In the genomic region with DNA sequence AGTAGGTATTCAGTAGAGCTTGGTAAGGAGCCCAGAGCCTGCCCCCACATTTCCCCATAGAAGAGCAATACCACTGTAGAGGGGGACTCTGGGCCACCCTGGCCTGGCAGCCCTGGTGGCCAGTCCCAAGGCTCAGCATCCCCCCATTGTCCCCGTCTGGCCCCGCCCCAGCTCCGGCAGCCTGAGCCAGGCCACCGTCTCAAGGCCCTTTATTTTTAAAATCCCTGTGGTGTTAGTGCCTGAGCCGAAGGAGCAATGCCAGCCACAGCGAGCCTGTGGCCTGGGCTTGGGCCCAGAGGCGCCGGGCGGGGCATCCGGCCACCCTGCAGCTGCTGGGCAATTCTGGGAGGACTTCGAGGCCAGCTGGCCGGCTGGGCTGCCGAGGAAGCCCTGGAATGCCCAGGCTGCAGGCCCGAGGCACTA, we compare ENCODE assay signal across 8 mouse cellular contexts. TPM values are rescaled to one million over a fixed set of nuclear protein-coding genes. Genes with fewer than 3 reads are reported as not detected.
DNase-seq lines count a peak whose midpoint lies in the region; ATAC-seq and TF ChIP-seq lines count a peak whose summit lies in the region.

No protein-coding gene starts in this region.

- TF ChIP-seq CTCF in intestine, postnatal 0 days (IDR thresholded peaks at IDR 0.05; ENCODE audit: low read depth), result no peak

- intact Hi-C loops in left cerebral cortex, postnatal 36 days (cut with DNase I), result no loop called here

- H3K36me3 ChIP-seq in embryonic facial prominence, embryonic 11.5 days (replicated peaks; ENCODE audit: control insufficient read depth, insufficient read depth, low read depth, low read length), result no peaks in the 10 kb centered on the region
- H3K36me3 ChIP-seq in intestine, postnatal 0 days (ENCODE audit: control insufficient read depth, insufficient read depth), result no peaks in the 10 kb centered on the region
- H3K36me3 ChIP-seq in midbrain, embryonic 13.5 days, result no peaks in the 10 kb centered on the region

- H3K9ac ChIP-seq in embryonic facial prominence, embryonic 11.5 days (replicated peaks; ENCODE audit: low read length), result peak overlapping the region; percentile 43
- no peak overlapping the region for H3K9ac ChIP-seq in intestine, postnatal 0 days (ENCODE audit: low read depth, low read length)
- H3K9ac ChIP-seq in midbrain, embryonic 13.5 days (replicated peaks), result peak overlapping the region; percentile 44; the same call in 1 of the 2 replicates

- H3K27me3 ChIP-seq in embryonic facial prominence, embryonic 11.5 days (ENCODE audit: control insufficient read depth, insufficient read depth, low read length), result no peaks in the 10 kb centered on the region
- H3K27me3 ChIP-seq in intestine, postnatal 0 days (replicated peaks; ENCODE audit: control insufficient read depth, insufficient read depth, low read length), result no peaks in the 10 kb centered on the region
- H3K27me3 ChIP-seq in midbrain, embryonic 13.5 days, result peaks cover 2% of the 10 kb centered on the region

- DNase-seq in adrenal gland, postnatal 25 days, result peak; percentile 84
- DNase-seq in embryonic facial prominence, embryonic 11.5 days (ENCODE audit: low spot score), result peak; percentile 59
- DNase-seq in heart, adult 11 months, result peak; percentile 99
- peak; percentile 56 to 61 for DNase-seq in left cerebral cortex, postnatal 36 days (ENCODE audit: low spot score in 2 of 2)
- DNase-seq in testis, postnatal 10 days (ENCODE audit: low spot score), result peak; percentile 82
- DNase-seq in natural killer cell, adult 2 months (ENCODE audit: low spot score in 2 of 2), result no peak

- peaks cover 10% of the 10 kb centered on the region for H3K4me1 ChIP-seq in embryonic facial prominence, embryonic 11.5 days (ENCODE audit: control insufficient read depth, insufficient read depth, low read length)
- H3K4me1 ChIP-seq in intestine, postnatal 0 days (replicated peaks; ENCODE audit: control insufficient read depth, insufficient read depth, low read length), result no peaks in the 10 kb centered on the region
- H3K4me1 ChIP-seq in midbrain, embryonic 13.5 days (replicated peaks), result peaks cover 44% of the 10 kb centered on the region

- H3K27ac ChIP-seq in embryonic facial prominence, embryonic 11.5 days (replicated peaks; ENCODE audit: low read depth, low read length), result peak overlapping the region; percentile 31
- H3K27ac ChIP-seq in intestine, postnatal 0 days (ENCODE audit: low read depth, low read length), result peak overlapping the region; percentile 52; the same call in 1 of the 2 replicates
- peak overlapping the region; percentile 77 for H3K27ac ChIP-seq in midbrain, embryonic 13.5 days

- WGBS in embryonic facial prominence, embryonic 11.5 days, result 6% methylated on average over 14 of the region's 14 CpGs
- WGBS in intestine, postnatal 0 days, result 41% methylated on average over 14 of the region's 14 CpGs
- 3% methylated on average over 14 of the region's 14 CpGs for WGBS in midbrain, embryonic 13.5 days

- no peak overlapping the region for H3K4me3 ChIP-seq in embryonic facial prominence, embryonic 11.5 days (ENCODE audit: low read depth, low read length)
- H3K4me3 ChIP-seq in intestine, postnatal 0 days (ENCODE audit: low read depth, low read length), result no peak overlapping the region
- no peak overlapping the region for H3K4me3 ChIP-seq in midbrain, embryonic 13.5 days (replicated peaks)

- H3K4me2 ChIP-seq in embryonic facial prominence, embryonic 11.5 days (ENCODE audit: low read depth, low read length), result 0 out of 2 replicates have a peak overlapping the region, but pooled peaks have one; percentile 16
- H3K4me2 ChIP-seq in intestine, postnatal 0 days (replicated peaks; ENCODE audit: low read depth), result peak overlapping the region; percentile 24
- no peak overlapping the region for H3K4me2 ChIP-seq in midbrain, embryonic 13.5 days (replicated peaks)

- ATAC-seq in embryonic facial prominence, embryonic 11.5 days (replicated peaks; ENCODE audit: insufficient number of reproducible peaks, low FRiP score, low TSS enrichment, low read depth), result no peak; the same call in 1 of the 2 replicates
- peak; percentile 15; the same call in 1 of the 2 replicates for ATAC-seq in intestine, postnatal 0 days
- peak; percentile 67 for ATAC-seq in midbrain, embryonic 13.5 days

- no peaks in the 10 kb centered on the region for H3K9me3 ChIP-seq in embryonic facial prominence, embryonic 11.5 days (replicated peaks; ENCODE audit: control insufficient read depth, low read length)
- no peaks in the 10 kb centered on the region for H3K9me3 ChIP-seq in intestine, postnatal 0 days (ENCODE audit: control insufficient read depth)
- no peaks in the 10 kb centered on the region for H3K9me3 ChIP-seq in midbrain, embryonic 13.5 days

RNA-seq across cellular contexts. Expression of a gene that starts 9.7 kb away (rescaled TPM):
- 38.8 and 43.4 TPM in 2 replicates for total RNA-seq in adrenal gland, postnatal 25 days (2021)
- 10.9 and 11.3 TPM in 2 replicates for polyA plus RNA-seq in embryonic facial prominence, embryonic 11.5 days (2014; fragmentation: Nextera tagmentation; extraction: Ambion mirVana)
- 16.8 and 17.0 TPM in 2 replicates for polyA plus RNA-seq in intestine, postnatal 0 days (2015; fragmentation: Nextera tagmentation; extraction: Ambion mirVana)
- total RNA-seq in left cerebral cortex, postnatal 36 days (2021), result 10 to 100 TPM; 14.4 to 16.5 TPM
- 7.0 and 8.5 TPM in 2 replicates for polyA plus RNA-seq in midbrain, embryonic 13.5 days (2015; fragmentation: Nextera tagmentation; extraction: Ambion mirVana)

RNA-seq across cellular contexts. Expression of a gene that starts 22.6 kb away (rescaled TPM):
- total RNA-seq in adrenal gland, postnatal 25 days (2021), result not detected in 2 replicates
- not detected in 2 replicates for polyA plus RNA-seq in embryonic facial prominence, embryonic 11.5 days (2014; fragmentation: Nextera tagmentation; extraction: Ambion mirVana)
- polyA plus RNA-seq in intestine, postnatal 0 days (2015; fragmentation: Nextera tagmentation; extraction: Ambion mirVana), result 787 and 833 TPM in 2 replicates
- total RNA-seq in left cerebral cortex, postnatal 36 days (2021), result not detected
- polyA plus RNA-seq in midbrain, embryonic 13.5 days (2015; fragmentation: Nextera tagmentation; extraction: Ambion mirVana), result 1.1 TPM in 1 of 2 replicates, not detected in the other

RNA-seq across cellular contexts. Expression of a gene that starts 29.9 kb away (rescaled TPM):
- 6.5 and 7.0 TPM in 2 replicates for total RNA-seq in adrenal gland, postnatal 25 days (2021)
- 1.8 and 2.6 TPM in 2 replicates for polyA plus RNA-seq in embryonic facial prominence, embryonic 11.5 days (2014; fragmentation: Nextera tagmentation; extraction: Ambion mirVana)
- 3.2 and 3.9 TPM in 2 replicates for polyA plus RNA-seq in intestine, postnatal 0 days (2015; fragmentation: Nextera tagmentation; extraction: Ambion mirVana)
- total RNA-seq in left cerebral cortex, postnatal 36 days (2021), result 1 to 10 TPM; 3.6 to 4.3 TPM
- polyA plus RNA-seq in midbrain, embryonic 13.5 days (2015; fragmentation: Nextera tagmentation; extraction: Ambion mirVana), result 1.0 and 1.2 TPM in 2 replicates

RNA-seq across cellular contexts. Expression of a gene that starts 44.3 kb away (rescaled TPM):
- 58.1 and 61.5 TPM in 2 replicates for total RNA-seq in adrenal gland, postnatal 25 days (2021)
- 21.1 and 22.6 TPM in 2 replicates for polyA plus RNA-seq in embryonic facial prominence, embryonic 11.5 days (2014; fragmentation: Nextera tagmentation; extraction: Ambion mirVana)
- 40.1 TPM in 2 replicates for polyA plus RNA-seq in intestine, postnatal 0 days (2015; fragmentation: Nextera tagmentation; extraction: Ambion mirVana)
- total RNA-seq in left cerebral cortex, postnatal 36 days (2021), result 10 to 100 TPM; 57.6 to 65.0 TPM
- polyA plus RNA-seq in midbrain, embryonic 13.5 days (2015; fragmentation: Nextera tagmentation; extraction: Ambion mirVana), result 47.8 and 49.2 TPM in 2 replicates

RNA-seq across cellular contexts. Expression of a gene that starts 59.4 kb away (rescaled TPM):
- 11.9 and 14.5 TPM in 2 replicates for total RNA-seq in adrenal gland, postnatal 25 days (2021)
- 15.9 and 19.1 TPM in 2 replicates for polyA plus RNA-seq in embryonic facial prominence, embryonic 11.5 days (2014; fragmentation: Nextera tagmentation; extraction: Ambion mirVana)
- polyA plus RNA-seq in intestine, postnatal 0 days (2015; fragmentation: Nextera tagmentation; extraction: Ambion mirVana), result 7.2 and 7.6 TPM in 2 replicates
- total RNA-seq in left cerebral cortex, postnatal 36 days (2021), result 1 to 10 TPM; 4.9 to 6.0 TPM
- polyA plus RNA-seq in midbrain, embryonic 13.5 days (2015; fragmentation: Nextera tagmentation; extraction: Ambion mirVana), result 83.0 and 93.7 TPM in 2 replicates

Comparison
In these comparisons a context has a peak if more than half of its experiments do, and no peak if none do; other contexts are left out.
1. DNase-seq: peak in adrenal gland, postnatal 25 days (single experiment), embryonic facial prominence, embryonic 11.5 days (single experiment), heart, adult 11 months (single experiment), left cerebral cortex, postnatal 36 days (2 of 2) and testis, postnatal 10 days (single experiment); none in natural killer cell, adult 2 months (0 of 2).
2. RNA of a gene that starts 22.6 kb away (polyA plus RNA-seq): 787 to 833 TPM in intestine, postnatal 0 days; not detected in embryonic facial prominence, embryonic 11.5 days and 1.1 TPM in midbrain, embryonic 13.5 days; every median in the first group is over 100 times any median in the second.
3. Peak in every context shown above with its lines, with median percentiles within 50 percentile points of each other: H3K27ac ChIP-seq.